Mouse (Mus musculus) small intestine, adult 2 months (tissue): Measurements from ENCODE around the gene Ipo11. TPM values are rescaled to one million over a fixed set of nuclear protein-coding genes. Genes with fewer than 3 reads are reported as not detected.

Source experiments
- H3K27ac ChIP-seq: fragments of 200-500 bp; 2 replicates; pipeline ENCODE4 v1.5.1; 2012; ENCODE audit warnings: low read depth, low read length, control low read depth, inconsistent platforms; ENCODE audit not compliant: insufficient read depth
- H3K27me3 ChIP-seq: fragments of 200-500 bp; 2 replicates; pipeline ENCODE4 v1.6.1; 2012; ENCODE audit warnings: mild to moderate bottlenecking, moderate library complexity, low read length, inconsistent platforms; ENCODE audit not compliant: control insufficient read depth, insufficient read depth
- H3K36me3 ChIP-seq: fragments of 200-500 bp; 2 replicates; pipeline ENCODE4 v1.6.1; 2012; ENCODE audit warnings: mild to moderate bottlenecking, low read length, control low read depth, inconsistent platforms; ENCODE audit not compliant: control insufficient read depth, insufficient read depth
- H3K4me1 ChIP-seq: fragments of 200-500 bp; 2 replicates; pipeline ENCODE4 v1.6.1; 2012; ENCODE audit warnings: low read length, inconsistent platforms, mixed read lengths; ENCODE audit not compliant: control insufficient read depth, insufficient read depth, insufficient read length
- H3K4me3 ChIP-seq: fragments of 200-500 bp; 2 replicates; pipeline ENCODE4 v1.5.1; 2012; ENCODE audit warnings: low read depth, mild to moderate bottlenecking, control low read depth, inconsistent platforms, low read length, moderate library complexity
- CTCF ChIP-seq: fragments of 200-500 bp; IDR thresholded peaks from 2 replicates; pipeline ENCODE4 v1.5.1; 2012; ENCODE audit warnings: low read depth, mild to moderate bottlenecking, control low read depth, inconsistent platforms, low read length, moderate library complexity, mixed read lengths; ENCODE audit not compliant: insufficient replicate concordance, insufficient read length; ENCODE audit errors: extremely low read depth
- POLR2A ChIP-seq: fragments of 200-500 bp; IDR thresholded peaks from 2 replicates; pipeline ENCODE4 v1.6.1; 2012; ENCODE audit warnings: low read depth, mild to moderate bottlenecking, control low read depth, inconsistent platforms, low read length, moderate library complexity
- WGBS: fragments of 180-500 bp; shearing (Covaris S2); methylation state at CpG from one replicate; pipeline ENCODE4 v1.1.7; 2018; 5-methylcytosine and 5-hydroxymethylcytosine counted together
- polyA plus RNA-seq: library from polyadenylated mRNA; depleted of rRNA; stranded (reverse); fragments of >200 nt; gene quantifications from 2 replicates; pipeline ENCODE4 v1.2.3, GENCODE M21; 2012

Ipo11 gene
- polyA plus RNA-seq, 1 experiment: 5.6 TPM

DNA sequence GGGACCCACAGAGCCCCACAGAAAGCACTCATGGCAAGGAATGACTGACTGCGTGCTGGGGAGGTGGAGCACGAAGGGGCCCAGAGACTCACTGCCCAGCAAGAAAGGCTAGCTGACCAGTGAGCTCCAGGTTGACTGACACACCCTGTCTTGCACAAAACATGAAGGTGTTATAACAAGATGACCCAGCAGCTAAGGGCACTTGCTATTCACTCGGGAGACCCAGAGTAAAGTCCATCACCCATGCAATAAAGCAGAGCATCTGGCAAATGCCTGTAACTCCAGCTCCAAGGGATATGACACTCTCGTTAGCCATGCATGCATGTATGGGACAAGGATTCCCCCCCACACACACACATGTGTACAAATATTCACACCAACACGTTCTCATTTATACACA, 78.0 kb downstream of the Ipo11 start:
- TF ChIP-seq POLR2A: no peak
- TF ChIP-seq CTCF: no peak
- no peak overlapping the region for H3K4me3 ChIP-seq
- H3K27me3 ChIP-seq: no peaks in the 10 kb centered on the region
- H3K27ac ChIP-seq: no peak overlapping the region
- H3K36me3 ChIP-seq: peaks cover 10% of the 10 kb centered on the region
- H3K4me1 ChIP-seq: no peaks in the 10 kb centered on the region
- WGBS: 64% methylated on average over 5 of the region's 5 CpGs

DNA sequence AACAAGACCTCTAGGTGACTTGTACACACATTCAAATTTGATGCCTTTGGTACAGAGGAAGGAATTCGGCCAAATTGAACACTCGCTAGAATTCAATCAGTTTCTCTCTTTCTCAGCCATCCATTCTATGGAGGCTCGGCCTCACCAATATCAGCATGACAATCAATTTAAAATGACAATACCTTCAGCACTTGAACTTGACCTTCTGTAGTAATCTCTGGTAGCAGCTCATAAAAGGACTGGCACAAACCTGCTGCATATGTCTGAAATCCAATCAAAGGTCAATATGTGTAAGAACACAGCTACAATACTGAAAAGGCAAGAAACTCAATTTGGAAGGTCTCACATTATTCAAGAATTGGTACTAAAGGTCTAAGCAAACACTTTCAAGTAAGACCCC, 80.2 kb downstream of the Ipo11 start:
- Histone ChIP-seq H3K27me3 (no peaks in the 10 kb centered on the region), H3K27ac (no peak overlapping the region), H3K4me3 (no peak overlapping the region), H3K4me1 (no peaks in the 10 kb centered on the region), H3K36me3 (peaks cover 6% of the 10 kb centered on the region)
- TF ChIP-seq CTCF (no peak), POLR2A (no peak)
- 89% methylated on average over 3 of the region's 3 CpGs for WGBS

DNA sequence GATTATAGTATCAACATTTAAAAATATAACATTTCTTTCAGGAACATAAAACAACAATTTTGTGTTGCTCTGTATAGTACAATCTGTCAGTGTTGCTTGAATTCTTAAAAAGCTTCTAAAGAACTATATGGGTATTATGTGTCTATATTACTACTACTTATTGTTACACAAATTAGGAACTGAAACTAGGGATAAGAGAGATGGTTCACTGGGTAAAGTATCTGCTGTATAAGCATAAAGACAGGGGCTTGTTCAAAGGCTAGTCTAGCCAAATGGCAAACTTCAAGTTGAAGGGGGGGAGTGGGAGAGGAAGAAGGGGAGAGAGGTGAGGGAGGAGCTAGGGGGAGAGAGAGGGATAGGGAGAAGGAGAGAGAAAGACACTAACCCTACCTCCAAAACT, 89.2 kb downstream of the Ipo11 start:
- H3K4me1 ChIP-seq: no peaks in the 10 kb centered on the region
- H3K4me3 ChIP-seq: no peak overlapping the region
- peaks cover 8% of the 10 kb centered on the region; the same call in 1 of the 2 replicates for H3K36me3 ChIP-seq
- H3K27me3 ChIP-seq: no peaks in the 10 kb centered on the region
- TF ChIP-seq CTCF: no peak
- TF ChIP-seq POLR2A: no peak
- no peak overlapping the region for H3K27ac ChIP-seq

DNA sequence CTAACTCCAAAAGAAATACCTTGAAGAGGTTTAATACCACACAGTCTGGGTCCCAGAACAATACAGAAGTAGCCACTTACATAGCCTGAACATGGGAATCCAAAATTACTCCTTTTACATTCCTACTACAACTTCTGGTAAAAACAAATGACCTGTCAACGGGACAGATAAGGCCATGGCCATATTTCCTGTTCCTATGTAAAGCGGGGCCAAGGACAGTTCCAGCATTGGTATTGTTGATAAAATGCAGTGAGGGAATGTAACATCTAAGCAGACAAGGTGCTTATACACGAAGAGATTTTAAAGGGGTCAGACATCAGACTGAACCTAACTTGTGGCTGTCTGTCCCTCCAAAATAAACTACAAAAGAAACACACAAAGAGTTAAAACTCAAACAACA, 91.8 kb downstream of the Ipo11 start:
- WGBS: 72% methylated on average over 3 of the region's 3 CpGs
- H3K27me3 ChIP-seq: no peaks in the 10 kb centered on the region
- H3K4me1 ChIP-seq: no peaks in the 10 kb centered on the region
- no peak overlapping the region for H3K4me3 ChIP-seq
- peaks cover 8% of the 10 kb centered on the region for H3K36me3 ChIP-seq
- H3K27ac ChIP-seq: no peak overlapping the region
- no peak for TF ChIP-seq POLR2A
- TF ChIP-seq CTCF: no peak

GRCm38 (mm10) chr13:106842542-106842941, 94.2 kb downstream of the Ipo11 start:
- Histone ChIP-seq H3K4me3 (no peak overlapping the region), H3K27ac (no peak overlapping the region), H3K36me3 (peaks cover 9% of the 10 kb centered on the region), H3K27me3 (no peaks in the 10 kb centered on the region), H3K4me1 (no peaks in the 10 kb centered on the region)
- WGBS: 94% methylated on average over 4 of the region's 4 CpGs
- TF ChIP-seq POLR2A (no peak), CTCF (no peak)

GRCm38 (mm10) chr13:106838778-106839177, 98.0 kb downstream of the Ipo11 start:
- TF ChIP-seq CTCF (no peak), POLR2A (no peak)
- peaks cover 3% of the 10 kb centered on the region; the same call in 1 of the 2 replicates for H3K36me3 ChIP-seq
- H3K27me3 ChIP-seq: no peaks in the 10 kb centered on the region
- H3K4me3 ChIP-seq: no peak overlapping the region
- H3K4me1 ChIP-seq: no peaks in the 10 kb centered on the region
- WGBS: 74% methylated on average over 3 of the region's 3 CpGs
- no peak overlapping the region for H3K27ac ChIP-seq

DNA sequence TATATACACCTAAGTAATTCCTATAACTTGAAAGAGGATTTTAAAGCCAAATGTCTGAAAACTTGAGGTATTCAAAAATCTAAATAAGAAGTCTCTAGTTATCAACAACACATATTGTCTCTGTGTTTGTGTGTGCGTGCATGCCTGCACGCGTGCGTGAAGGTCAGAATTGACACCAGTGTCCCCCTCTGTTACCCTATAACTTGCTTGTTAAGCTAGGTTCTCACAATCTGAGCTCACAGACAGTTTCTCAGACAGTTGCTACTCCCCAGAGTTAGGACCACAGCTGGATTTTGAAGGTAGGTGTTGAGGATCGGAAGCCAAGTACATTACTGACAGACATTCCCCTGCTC, 100.3 kb downstream of the Ipo11 start:
- WGBS: 73% methylated on average over 5 of the region's 5 CpGs
- no peak for TF ChIP-seq CTCF
- no peak for TF ChIP-seq POLR2A
- H3K4me3 ChIP-seq: no peak overlapping the region
- peaks cover 3% of the 10 kb centered on the region; the same call in 1 of the 2 replicates for H3K36me3 ChIP-seq
- no peaks in the 10 kb centered on the region for H3K27me3 ChIP-seq
- H3K27ac ChIP-seq: no peak overlapping the region
- H3K4me1 ChIP-seq: no peaks in the 10 kb centered on the region
